Mouse (Mus musculus) left cerebral cortex, postnatal 4 days (tissue): ENCODE measurements around the gene Cisd3. TPM values are rescaled to one million over a fixed set of nuclear protein-coding genes. Genes with fewer than 3 reads are reported as not detected.

Experiments
- DNase-seq: peaks from one replicate; pipeline ENCODE4 v3.0.0-alpha.2; 2022
- intact Hi-C: fragments of 180-260 bp; cut with DNase I; formaldehyde crosslinking; loops from one replicate; pipeline ENCODE4 v1.15.1; 2025
- microRNA-seq: library from miRNA; unstranded; fragments of <30 nt; microRNA quantifications from one replicate; pipeline ENCODE4 v1.2.0, GENCODE M21; 2022
- total RNA-seq, 2 experiments: library from RNA; stranded (reverse); gene quantifications; 2 replicates each; pipeline ENCODE4 v1.2.3; 2021

Gene Cisd3
- total RNA-seq, 2 experiments from 2014 or later: 25.8 to 28.5 TPM

DNA sequence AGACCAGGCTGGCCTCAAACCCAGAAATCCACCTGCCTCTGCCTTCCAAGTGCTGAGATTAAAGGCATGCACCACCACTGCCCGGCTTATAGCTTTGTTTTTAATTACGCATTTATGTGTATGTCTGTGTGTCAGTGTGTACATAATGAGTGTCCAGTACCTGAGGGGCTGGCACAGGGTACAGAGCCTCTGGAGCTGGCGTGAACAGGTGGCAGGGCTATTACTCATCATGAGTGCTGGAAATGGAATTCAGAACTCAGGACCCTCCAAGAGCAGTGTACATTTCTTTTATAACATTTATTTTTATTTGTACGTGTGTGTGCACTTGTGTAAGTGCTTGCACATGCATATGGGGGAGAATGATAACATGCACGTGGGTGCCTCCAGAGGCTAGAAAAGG, 51.0 kb downstream of the Cisd3 start:
- no peak for DNase-seq
- intact Hi-C loops: no loop called here

- intact Hi-C loops: no loop called here
Observed at GRCm38 (mm10) chr11:97737600-97737999, 52.0 kb downstream of the Cisd3 start.

More at GRCm38 (mm10) chr11:97737600-97737999, 52.0 kb downstream of the Cisd3 start:
- no peak for DNase-seq

Small RNAs within 50 kb of the gene (microRNA-seq; reads per million reads assigned to microRNA genes)
- gene Gm24158 (not detected), gene Mir6927 (not detected)

Other genes starting within 250 kb of the Cisd3 start
- gene 4933428G20Rik, start 185.5 kb upstream of the Cisd3 start, total RNA-seq: under 1 TPM in 1 of 2 experiments, not detected in 1; 0.26 TPM
- gene Srcin1, start 109.6 kb upstream of the Cisd3 start, total RNA-seq: 100 to 1,000 TPM; 163 to 177 TPM
- gene Epop, start 56.1 kb upstream of the Cisd3 start, total RNA-seq: 1 to 10 TPM; 5.6 to 6.3 TPM
- 10 to 100 TPM; 60.2 to 67.1 TPM for gene Mllt6, start 22.4 kb upstream of the Cisd3 start, total RNA-seq
- 100 to 1,000 TPM; 100 to 104 TPM for gene Pcgf2, start 14.7 kb downstream of the Cisd3 start, total RNA-seq
- 100 to 1,000 TPM; 168 to 172 TPM for gene Psmb3, start 17.6 kb downstream of the Cisd3 start, total RNA-seq
- 100 to 1,000 TPM; 180 to 185 TPM for gene Pip4k2b, start 58.9 kb downstream of the Cisd3 start, total RNA-seq
- 10 to 100 TPM; 17.6 to 20.4 TPM for gene Cwc25, start 80.7 kb downstream of the Cisd3 start, total RNA-seq
- 1 to 10 TPM in 1 of 2 experiments, not detected in 1; 2.0 TPM for gene 1700001P01Rik, start 90.1 kb downstream of the Cisd3 start, total RNA-seq
- 100 to 1,000 TPM; 614 to 660 TPM for gene Rpl23, start 96.6 kb downstream of the Cisd3 start, total RNA-seq
- 100 to 1,000 TPM; 190 to 199 TPM for gene Lasp1, start 113.2 kb downstream of the Cisd3 start, total RNA-seq
- gene B230217C12Rik, start 155.0 kb downstream of the Cisd3 start, total RNA-seq: 10 to 100 TPM; 27.1 to 29.0 TPM
- gene Fbxo47, start 198.3 kb downstream of the Cisd3 start, total RNA-seq: under 1 TPM; 0.46 to 0.74 TPM